Mouse (Mus musculus) R1 (cell line): ENCODE results near the gene Dgki.

Experiments
- DNase-seq: peaks from one replicate; pipeline ENCODE4 v3.0.0-alpha.2; 2018; ENCODE audit warnings: low read depth, low spot score

The Dgki gene

DNA sequence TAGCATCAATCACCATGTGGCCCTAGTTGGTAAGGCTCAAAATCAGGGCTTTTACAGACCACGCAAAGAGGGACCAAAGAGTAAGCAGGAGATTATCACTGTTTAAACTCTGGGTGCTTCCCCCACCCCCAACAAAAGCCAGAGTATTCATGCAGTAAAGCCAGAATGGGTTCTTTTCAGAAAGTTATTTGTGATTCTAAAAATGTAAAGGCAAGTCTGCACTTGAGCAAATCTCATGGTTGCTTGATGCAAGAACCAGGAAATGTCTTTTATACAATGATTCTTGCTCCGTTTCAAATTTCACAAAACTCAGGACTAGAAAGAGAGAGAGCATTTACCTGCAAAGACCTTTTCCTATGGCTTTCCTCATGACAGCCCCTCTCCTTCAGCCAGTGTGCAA is 7.9 kb downstream of the Dgki start:
- DNase-seq, result no peak

DNA sequence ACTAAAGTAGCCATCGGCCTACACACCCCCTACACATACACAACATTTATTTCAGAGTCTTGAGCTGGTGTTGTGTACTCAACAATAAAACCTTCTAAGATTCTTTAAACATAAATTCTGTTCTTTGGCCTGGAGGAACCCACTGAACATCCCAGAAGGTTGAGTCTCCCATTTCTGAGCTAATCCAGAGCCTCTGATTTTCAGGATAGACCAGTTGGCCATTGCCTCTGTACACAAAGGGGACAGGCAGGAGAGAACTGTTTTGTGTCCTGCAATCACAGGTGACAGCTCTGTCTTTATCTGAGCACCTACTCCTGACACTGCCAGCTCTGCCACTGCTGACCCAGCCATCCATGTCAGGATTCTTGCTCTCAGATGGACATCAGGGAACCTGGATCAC is 8.8 kb downstream of the Dgki start:
- DNase-seq, result no peak

DNA sequence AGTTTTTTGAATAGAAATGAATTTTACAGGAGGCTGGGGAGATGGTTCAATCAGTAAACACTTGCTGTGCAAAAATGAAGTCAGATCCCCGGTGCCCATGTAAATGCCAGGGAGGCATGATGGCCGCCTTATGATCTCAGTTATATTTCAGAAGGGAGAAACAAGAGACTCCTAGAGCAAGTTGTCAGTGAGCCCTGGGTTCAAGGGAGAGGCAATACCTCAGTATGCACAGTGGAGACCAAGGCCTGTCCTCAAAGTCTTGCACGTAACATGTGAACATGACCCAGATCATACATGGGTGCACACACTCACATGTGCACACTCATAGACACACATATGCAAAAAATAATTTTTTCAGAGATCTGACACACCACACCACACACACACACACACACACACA is 9.3 kb downstream of the Dgki start:
- no peak for DNase-seq

DNA sequence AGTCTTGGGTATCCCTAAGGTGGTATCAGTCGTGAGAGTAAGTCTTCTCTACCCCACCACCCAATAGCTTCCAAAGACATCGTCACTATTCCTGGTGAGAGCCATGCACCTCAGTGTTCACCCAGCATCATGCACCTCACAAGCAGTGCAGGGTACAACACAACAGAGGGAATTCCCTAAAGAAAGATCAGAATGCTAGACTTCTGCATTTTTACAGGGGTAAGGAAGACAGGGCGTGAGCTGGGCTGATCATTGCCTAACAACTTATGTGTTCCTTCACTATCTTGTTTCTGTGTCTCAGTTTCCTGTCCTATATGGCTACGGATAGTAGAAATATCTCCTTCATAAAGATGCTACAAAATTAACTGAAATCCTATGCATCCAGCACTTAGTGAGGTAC is 13.8 kb downstream of the Dgki start:
- DNase-seq, result no peak

DNA sequence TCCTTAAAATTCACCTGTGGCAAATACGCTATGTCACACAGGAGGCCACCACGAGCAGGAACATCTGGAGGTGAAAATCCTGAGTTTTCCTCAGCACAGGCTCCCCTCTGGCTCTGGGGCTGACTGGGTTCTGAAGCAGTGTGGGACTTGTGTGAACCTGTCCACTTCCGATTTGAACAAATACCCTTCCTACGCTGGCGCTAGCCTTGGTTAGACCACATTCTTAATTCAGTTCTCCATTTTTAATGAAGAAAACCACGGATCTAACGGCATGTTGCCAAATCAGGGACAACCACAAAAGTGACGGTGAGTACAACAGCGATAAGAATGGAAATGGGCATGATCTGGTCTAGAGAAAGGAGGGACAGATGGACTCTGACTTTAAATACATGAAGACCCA is 15.1 kb downstream of the Dgki start:
- no peak for DNase-seq

DNA sequence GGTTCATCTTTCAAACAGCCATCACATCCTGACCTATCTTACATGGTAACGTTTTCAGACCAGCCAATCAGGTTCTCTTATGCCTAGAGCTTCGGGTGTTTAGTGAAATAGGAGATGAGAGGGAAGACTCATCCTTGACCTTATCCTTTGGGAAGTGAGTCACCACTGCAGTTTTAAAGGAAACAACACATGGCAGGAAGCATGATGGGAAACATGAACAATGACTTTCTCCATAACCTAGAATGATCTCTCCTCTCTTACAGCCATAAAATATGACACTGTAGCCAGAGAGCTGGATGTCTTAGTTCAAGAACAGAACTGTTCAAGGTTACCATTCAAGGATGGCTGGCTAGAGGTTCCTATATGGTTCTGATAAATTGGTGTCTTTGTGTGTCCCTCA is 16.6 kb downstream of the Dgki start:
- DNase-seq, result no peak

DNA sequence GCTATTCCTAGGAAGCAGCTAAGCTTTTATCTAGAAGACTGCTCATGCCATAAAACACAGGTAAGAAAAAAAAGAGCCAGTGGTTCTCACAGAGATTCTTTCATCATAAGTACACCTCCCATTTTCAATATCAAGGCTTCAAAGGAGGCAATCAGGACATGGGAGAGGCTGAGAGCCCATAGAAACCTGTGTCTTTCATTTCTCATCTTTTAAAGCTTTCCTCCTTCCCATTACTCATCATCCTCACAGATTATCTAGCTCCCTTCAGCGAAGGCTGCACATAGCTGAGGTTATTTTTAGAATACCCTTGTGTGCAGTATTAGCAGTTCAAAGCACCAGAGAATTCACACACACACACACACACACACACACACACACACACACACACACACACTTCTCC is 17.3 kb downstream of the Dgki start:
- no peak for DNase-seq

DNA sequence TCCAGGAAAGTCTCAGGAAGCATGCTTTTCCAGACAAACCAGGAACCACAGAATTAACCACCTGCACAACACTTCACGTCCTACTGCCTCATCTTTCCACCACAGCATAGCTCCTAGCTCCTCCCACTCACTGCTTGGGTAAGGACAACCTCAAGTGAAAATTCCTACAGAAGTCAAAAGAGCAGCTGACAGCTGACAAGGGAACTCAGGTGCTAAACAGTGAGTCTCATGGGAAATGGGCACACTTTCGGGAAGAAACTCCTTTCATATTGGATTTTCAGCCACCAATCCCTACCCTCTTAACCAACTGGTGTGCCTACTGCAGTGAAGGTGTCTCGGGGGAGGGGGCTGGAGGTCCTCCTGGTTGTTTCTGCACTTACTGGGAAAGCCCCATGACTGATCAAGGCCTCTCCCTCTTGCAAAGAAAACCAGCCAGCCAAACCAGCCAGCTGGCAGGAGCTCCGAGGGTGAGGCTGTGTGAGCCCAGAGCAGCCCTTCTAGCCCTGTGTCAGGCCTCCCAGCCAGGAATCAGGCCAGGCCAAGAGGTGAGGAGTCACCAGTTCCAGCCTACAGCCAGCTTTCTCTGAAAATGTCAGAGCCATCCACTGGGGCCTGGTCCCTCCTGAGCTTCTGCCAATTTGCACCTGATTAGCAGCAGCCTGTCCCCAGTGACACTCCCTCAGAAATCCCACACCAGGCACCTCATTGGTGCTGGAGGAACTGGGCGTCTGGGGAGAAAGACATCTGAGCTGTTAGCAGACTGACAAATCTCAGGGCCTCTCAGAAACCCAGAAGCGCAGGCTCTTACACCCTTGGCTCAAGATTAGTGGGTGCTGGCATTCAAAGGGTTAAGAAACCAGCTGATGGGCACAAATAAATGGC is 22.9 kb downstream of the Dgki start:
- no peak for DNase-seq

DNA sequence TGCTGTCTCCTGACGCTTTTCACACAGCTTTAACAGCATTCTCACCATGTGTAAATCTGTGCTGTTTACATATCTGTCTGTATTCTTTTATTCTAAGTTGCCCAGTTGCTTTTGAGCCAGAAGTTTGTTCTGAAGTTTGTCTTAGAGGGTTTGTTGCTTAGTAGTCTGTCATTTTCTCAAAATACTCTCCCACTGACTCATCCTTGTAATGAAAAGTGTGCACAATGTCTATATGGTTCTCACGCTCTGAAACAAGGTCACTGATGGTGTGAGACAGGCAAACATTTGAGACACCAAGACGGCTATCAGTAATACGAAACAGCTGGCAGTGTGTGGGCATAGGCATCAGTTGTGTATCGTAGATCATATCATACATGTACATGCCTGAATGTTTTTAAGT is 23.8 kb downstream of the Dgki start:
- DNase-seq, result no peak

DNA sequence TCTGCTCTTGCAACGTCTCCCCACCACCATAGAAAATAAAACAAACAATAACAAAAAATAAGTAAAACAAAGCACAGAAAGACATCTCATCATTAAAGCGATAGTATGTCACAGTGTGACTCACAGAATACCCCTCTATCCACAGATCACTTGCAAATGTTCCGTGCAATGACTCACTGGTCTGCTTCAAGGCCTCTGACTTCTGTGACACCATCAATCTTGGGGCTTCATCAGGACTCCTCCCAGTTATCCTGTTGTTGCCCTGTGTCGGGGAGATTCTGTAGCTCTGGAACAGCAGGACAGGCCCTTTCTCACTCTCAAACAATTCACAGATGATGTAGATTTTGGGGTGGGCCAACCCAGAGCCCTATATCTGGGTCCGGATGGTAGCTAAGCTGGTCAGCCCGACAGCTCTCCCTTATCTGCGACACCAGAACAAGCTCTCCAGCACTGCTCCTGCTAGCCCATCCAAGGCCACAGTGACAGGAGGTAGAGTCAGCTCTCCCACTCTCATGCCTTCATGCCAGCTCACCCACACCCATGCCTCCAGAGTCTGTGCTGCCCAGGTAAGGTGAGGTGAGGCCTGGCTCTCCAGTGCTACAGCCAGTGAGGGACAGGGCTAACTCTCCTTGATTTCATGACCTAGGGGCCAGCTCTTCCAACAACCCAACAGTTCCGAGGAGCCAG is 28.9 kb downstream of the Dgki start:
- DNase-seq, result no peak

DNA sequence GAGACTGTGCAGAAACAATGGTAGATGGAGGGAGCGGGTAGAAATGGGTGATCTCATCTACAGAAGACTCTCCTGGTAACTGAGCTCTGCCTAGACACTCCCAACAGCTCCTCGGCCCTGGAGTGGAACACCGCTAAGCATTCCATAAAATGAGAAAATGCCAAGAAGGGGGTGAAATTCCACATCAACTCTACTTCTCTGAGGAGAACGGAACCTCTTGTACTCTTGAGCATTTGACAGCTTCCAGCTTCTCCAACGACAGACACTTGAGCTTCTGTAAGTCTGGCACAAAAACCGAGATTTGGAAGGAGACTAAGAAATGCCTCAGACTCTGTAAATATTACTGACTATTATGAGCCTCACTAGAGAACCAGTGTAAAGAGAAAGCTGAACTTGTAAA is 31.4 kb downstream of the Dgki start:
- DNase-seq, result no peak

DNA sequence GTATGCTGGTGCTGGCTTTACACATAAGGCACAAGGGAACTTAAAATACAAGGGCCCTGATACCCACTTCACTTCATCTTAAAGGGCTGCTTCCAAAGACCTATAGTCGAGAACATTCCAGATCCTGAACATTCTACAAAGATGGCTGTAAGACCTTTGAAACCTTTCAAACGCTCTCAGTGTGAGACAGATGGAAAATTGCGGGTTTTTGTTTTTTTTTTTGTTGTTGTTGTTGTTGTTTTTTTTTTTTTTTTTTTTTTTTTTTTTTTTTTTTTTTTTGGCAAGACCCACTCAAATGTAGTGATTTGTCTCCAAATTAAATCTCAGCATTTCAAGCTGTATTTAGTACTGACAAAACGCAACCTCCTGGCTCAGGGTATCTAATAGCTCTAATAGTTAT is 32.0 kb downstream of the Dgki start:
- no peak for DNase-seq

DNA sequence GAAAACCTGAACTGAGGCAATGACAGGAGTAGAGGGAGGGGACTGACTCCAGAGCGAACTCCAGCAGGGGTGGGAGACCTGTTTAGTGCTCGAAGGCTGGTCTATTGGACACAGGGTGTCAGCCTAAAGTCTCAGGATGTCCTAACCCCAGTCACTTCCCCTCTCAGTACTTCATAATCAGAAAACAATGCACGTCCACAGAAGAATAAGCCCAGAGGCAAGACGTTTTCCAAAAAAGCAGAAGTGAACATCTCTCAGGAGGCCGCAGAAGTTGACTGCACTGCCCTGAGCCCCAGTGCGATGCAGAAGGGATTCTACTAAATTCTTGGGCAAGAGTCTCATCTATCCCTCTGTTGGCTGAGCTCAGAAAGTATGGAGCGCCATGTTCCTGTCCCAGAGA is 37.5 kb downstream of the Dgki start:
- no peak for DNase-seq

DNA sequence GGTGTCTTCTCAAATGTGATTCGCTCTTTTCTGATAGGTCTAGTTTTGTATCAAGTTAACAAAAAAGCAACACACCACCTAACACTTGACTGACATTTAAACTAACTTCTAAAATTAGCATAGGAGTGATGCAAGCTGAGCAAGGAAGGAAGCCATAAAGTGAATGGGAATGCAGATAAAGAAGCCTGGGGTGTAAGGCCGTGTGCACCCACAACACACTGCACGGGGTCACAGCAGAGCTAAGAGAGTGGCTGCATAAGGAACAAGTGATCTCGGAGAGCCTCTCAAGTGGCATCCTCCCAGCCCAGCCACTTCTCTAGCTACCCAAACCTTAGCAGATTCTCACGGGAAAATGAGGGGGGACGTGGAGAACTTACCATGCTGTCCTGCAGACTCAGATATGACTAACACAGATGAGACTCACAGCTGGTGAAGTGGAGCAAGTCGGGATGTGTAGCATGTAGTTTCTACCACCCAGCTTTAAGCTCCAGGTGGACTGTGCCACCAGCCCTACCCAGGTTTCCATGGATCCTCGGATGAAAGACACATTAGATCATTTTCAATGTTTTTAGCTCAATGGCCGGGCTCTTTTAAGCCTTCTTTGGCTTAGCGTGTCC is 38.6 kb downstream of the Dgki start:
- no peak for DNase-seq

DNA sequence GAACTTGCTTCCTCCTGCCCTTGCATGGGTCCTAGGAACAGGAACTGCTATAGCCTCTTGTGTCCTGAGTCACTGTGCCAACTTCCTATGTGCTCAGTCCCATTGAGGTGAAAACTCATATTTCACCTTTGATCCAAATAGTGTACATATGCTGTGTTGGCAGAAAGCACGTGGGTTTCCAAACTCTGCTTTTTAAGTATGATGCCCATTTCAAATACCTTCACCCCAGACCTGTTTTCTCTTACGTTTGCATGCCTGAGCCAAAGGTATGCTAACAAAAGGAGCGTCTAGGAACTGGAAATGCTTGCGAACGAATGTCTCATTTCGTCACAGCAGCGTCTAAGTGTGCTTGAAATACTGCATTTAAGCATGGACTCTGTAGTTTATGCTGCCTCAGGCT is 41.3 kb downstream of the Dgki start:
- no peak for DNase-seq

DNA sequence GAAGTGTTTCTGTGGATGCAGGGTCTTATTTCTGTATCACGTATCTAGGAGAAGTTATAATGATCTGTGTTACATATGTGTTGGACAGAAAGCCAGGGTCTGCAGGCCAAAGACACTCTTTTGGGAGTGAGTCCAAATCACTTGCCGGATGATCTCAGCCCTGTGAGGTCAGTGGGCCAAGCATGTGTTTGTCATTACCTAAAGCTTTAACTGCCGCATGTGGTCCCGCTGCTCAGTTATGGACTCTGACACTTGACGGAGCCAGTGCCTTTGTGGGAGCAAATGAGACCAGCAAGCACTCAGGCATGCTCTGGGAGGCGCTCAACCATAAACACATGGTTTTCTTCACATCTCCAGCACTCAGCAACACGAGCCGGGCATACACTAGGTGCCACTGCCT is 45.8 kb downstream of the Dgki start:
- no peak for DNase-seq

DNA sequence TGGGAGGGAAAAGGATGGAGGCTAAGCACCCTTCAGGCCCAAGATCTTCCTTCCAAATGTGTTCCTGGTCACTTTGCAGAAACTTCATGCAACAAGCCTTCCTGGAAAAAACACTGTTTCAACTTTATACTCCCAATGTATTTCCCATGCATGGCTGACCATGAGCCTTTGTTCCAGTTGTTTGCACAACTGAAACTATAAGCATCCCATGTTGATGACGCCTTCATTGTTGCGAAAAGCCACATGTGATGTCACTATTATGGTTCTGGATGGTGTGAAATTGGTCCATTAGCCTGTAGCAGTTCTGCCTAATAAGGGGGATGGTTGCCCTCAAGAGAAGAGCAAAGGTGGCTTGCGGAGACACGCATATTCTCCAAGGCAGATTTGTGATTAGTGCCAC is 47.4 kb downstream of the Dgki start:
- DNase-seq, result no peak

DNA sequence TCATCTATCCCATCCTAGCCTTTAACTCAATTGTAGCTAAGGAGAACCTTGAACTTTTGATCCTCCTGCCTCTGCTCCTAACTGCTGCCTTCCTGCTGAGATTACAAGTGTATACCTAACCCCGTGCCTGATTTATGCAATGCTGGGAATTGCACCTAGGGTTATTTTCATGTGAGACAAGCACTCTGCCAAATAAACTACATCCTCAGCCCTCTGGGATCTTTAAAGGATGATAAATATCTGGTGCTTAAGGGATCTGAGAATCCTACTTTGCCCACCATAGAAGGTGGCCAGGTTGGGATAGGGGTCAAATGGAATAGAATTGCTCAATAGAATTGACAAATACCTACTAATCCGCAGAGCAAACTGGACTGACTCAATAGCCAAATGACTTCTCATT is 49.3 kb downstream of the Dgki start:
- no peak for DNase-seq

DNA sequence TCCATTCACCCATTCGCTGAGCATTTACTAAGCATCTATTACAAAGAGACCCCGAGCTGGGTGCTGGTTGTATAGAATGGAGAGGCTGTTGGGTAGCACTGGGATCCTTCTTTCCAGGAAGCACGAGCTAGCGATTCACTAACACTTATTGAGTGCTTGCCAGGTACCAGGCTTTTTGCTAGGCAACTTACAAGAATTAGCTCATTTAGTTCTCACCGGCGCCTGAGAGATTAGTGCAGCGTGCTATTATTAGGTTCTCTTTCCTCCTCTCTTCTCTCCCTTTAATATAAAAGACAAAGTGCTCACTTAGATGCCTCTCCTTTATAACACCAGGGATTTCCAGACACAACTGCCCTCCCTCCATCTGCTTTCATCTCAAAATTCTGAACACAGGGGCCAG is 54.2 kb downstream of the Dgki start:
- no peak for DNase-seq

DNA sequence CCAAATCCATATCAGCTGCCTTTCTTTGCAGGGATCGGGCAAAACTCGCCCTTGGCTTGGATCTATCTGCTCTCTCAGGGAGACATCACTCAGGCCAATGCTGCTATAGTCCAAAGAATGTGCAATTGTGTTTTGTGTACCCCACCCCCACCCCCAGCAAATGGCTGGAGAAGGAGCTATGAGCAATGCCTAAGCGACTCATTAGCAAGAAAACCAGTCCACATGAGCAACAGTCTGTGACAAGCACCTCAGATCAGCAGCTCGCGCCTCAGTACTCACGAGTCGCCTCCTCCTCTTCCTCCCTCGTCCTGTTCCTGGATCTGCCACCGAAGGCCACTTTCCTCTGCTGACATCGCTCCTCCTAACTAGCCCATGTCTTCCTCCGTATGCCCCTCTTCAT is 55.9 kb downstream of the Dgki start:
- no peak for DNase-seq

DNA sequence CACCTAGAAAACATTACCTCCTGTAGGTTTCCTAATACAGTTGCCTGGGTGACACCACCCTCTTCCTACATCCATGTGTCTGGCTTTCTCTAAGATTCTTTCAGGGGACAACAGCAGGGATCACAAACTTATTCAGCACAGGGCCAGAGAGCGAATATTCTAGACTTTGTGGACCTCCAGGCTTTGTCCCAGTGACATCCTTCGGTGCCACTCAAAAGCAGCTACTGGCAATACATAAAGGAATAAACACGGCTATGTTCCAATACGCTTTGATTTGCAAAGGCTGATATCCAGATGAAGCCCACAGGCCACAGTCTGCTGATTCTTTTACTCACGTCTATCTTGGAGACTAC is 57.2 kb downstream of the Dgki start:
- DNase-seq, result no peak

DNA sequence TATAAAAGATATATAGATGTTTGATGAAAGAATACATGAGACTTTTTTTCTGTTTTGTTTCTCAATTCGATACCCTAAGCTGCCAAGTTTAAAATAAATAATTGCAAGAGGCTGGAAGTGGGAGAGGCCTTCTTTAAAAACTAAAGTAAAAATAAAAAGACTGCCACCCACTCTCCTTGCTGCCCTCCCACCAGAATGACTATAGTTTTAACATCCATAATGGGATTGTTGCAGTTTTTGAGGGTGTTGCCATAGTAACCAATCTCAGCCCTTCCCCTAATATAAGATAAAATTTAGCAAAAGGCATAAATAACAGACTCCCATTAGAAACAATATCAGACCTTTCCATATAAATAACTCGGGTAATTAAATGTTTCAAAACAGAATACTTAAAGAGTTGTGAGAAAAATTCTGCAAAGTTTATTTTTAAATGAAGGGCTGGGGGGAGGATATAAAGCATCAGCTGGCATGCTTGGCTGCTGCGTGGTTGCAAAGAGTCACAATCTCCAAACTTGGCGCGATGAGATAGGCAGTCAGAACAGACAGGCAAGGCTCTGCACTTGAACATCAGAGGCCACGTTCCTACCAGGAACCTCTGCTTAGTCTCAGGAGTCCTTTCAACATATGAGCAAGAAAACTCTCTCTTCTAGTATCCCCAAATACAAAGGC is 57.8 kb downstream of the Dgki start:
- no peak for DNase-seq

DNA sequence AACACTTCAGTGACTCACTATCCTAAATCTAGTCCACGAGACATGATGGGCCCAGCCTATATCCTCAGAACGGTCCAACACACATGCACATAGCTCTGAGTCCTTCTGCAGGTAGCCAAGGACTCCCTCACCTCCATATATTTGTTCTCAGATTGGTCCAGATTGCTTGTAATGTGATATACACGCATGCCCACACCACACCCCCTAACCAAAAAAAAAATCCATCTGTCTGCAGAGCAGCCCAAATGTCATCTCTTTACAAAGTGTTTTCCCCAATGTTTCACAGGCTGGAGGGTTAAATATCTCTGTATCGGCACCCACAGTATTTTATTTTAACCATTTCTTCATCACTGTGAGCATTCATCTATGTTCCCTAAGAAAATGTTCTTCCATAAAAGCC is 58.5 kb downstream of the Dgki start:
- DNase-seq, result no peak
